Mouse (Mus musculus) gastrocnemius, postnatal 4 days (tissue): ENCODE measurements at regions not wholly inside any gene's neighbourhood (a gene's known extent, or its start where the extent isn't known, plus 50 kb on each side); places are given as distances from the start of the nearest gene placed in this dataset.

ENCODE experiments used
- DNase-seq, 2 experiments: peaks; one replicate each; pipeline ENCODE4 v3.0.0; 2021 to 2022; ENCODE audit warnings: low spot score in 2 of 2, mixed read lengths in 2 of 2

- DNase-seq, result no peak
Observed at GRCm38 (mm10) chr17:47179410-47179809, 169.1 kb upstream of the Ubr2 start.

GRCm38 (mm10) chr17:47178705-47179104 lies 168.3 kb upstream of the Ubr2 start:
- no peak for DNase-seq

GRCm38 (mm10) chr17:47177671-47178246 lies 167.4 kb upstream of the Ubr2 start:
- no peak for DNase-seq

GRCm38 (mm10) chr17:47176328-47176727 lies 166.0 kb upstream of the Ubr2 start:
- DNase-seq, result no peak

- peak; percentile 50 to 84 for DNase-seq
Observed at GRCm38 (mm10) chr17:47174748-47175215, 164.4 kb upstream of the Ubr2 start.

- DNase-seq, result no peak
Observed at GRCm38 (mm10) chr17:47171801-47172200, 161.4 kb upstream of the Ubr2 start.

GRCm38 (mm10) chr17:47170978-47171593 lies 160.7 kb upstream of the Ubr2 start:
- DNase-seq, result no peak

GRCm38 (mm10) chr17:47168105-47168504 lies 157.7 kb upstream of the Ubr2 start:
- DNase-seq, result peak in 1 of 2 experiments; percentile 55

- no peak for DNase-seq
Observed at GRCm38 (mm10) chr17:47163677-47164340, 153.5 kb upstream of the Ubr2 start.

GRCm38 (mm10) chr17:47162459-47162858 lies 152.1 kb upstream of the Ubr2 start:
- DNase-seq, result no peak

GRCm38 (mm10) chr17:47156237-47156636 lies 145.9 kb upstream of the Ubr2 start:
- DNase-seq, result no peak

- DNase-seq, result no peak
Observed at GRCm38 (mm10) chr17:47151557-47152278, 141.4 kb upstream of the Ubr2 start.

GRCm38 (mm10) chr17:47151193-47151556 lies 140.8 kb upstream of the Ubr2 start:
- no peak for DNase-seq

- DNase-seq, result no peak
Observed at GRCm38 (mm10) chr17:47150636-47151035, 140.3 kb upstream of the Ubr2 start.

- no peak for DNase-seq
Observed at GRCm38 (mm10) chr17:47149662-47150061, 139.3 kb upstream of the Ubr2 start.

- no peak for DNase-seq
Observed at GRCm38 (mm10) chr17:47149158-47149557, 138.8 kb upstream of the Ubr2 start.

GRCm38 (mm10) chr17:47146640-47147039 lies 136.3 kb upstream of the Ubr2 start:
- DNase-seq, result no peak

- no peak for DNase-seq
Observed at GRCm38 (mm10) chr17:47145590-47145989, 135.2 kb upstream of the Ubr2 start.

GRCm38 (mm10) chr17:47144996-47145395 lies 134.6 kb upstream of the Ubr2 start:
- no peak for DNase-seq

- no peak for DNase-seq
Observed at GRCm38 (mm10) chr17:47144460-47144859, 134.1 kb upstream of the Ubr2 start.

GRCm38 (mm10) chr17:47143898-47144297 lies 133.5 kb upstream of the Ubr2 start:
- DNase-seq, result no peak

- DNase-seq, result no peak
Observed at GRCm38 (mm10) chr17:47142885-47143284, 132.5 kb upstream of the Ubr2 start.
